Mouse (Mus musculus) liver, embryonic 14.5 days (tissue): ENCODE measurements at regions not wholly inside any gene's neighbourhood (a gene's known extent, or its start where the extent isn't known, plus 50 kb on each side); places are given as distances from the start of the nearest gene placed in this dataset.

Source experiments
- ATAC-seq: fragments of 200-750 bp; cut with Nextera tagmentation; 2 replicates; pipeline ENCODE4 v1.8.0; 2017; ENCODE audit warnings: moderate number of reproducible peaks, mild to moderate bottlenecking, moderate library complexity; ENCODE audit not compliant: insufficient read depth
- DNase-seq, 3 experiments: peaks; one replicate each; pipeline ENCODE4 v3.0.0-alpha.2; 2012 to 2013; ENCODE audit warnings: low read depth in 3 of 3, low spot score in 3 of 3
- H3K27ac ChIP-seq: fragments of 300-500 bp; sonication (generic); 2 replicates; pipeline ENCODE4 v1.5.1; 2014; ENCODE audit warnings: moderate library complexity, mild to moderate bottlenecking, control low read depth, inconsistent platforms
- H3K27me3 ChIP-seq: fragments of 300-500 bp; sonication (generic); 2 replicates; pipeline ENCODE4 v1.6.1; 2014; ENCODE audit warnings: mild to moderate bottlenecking, low read length, moderate library complexity; ENCODE audit not compliant: control insufficient read depth, insufficient read depth
- H3K36me3 ChIP-seq: fragments of 300-500 bp; sonication (generic); replicated peaks from 2 replicates; pipeline ENCODE4 v1.6.1; 2014; ENCODE audit warnings: low read depth; ENCODE audit not compliant: control insufficient read depth, insufficient read depth
- H3K4me1 ChIP-seq, 2 experiments: fragments of 200-500 bp in 1 of 2; fragments of 300-500 bp in 1 of 2; sonication (generic) in 1 of 2; replicated peaks; 2 replicates each; pipeline ENCODE4 v1.6.1; 2012 to 2014; ENCODE audit warnings: antibody characterized with exemption in 1 of 2, inconsistent platforms in 1 of 2, low read length in 1 of 2; ENCODE audit not compliant: control insufficient read depth in 2 of 2, insufficient read depth in 2 of 2
- H3K4me2 ChIP-seq: fragments of 300-500 bp; sonication (generic); 2 replicates; pipeline ENCODE4 v1.6.1; 2014; ENCODE audit warnings: low read depth, mild to moderate bottlenecking, control low read depth, moderate library complexity
- H3K4me3 ChIP-seq, 2 experiments: fragments of 200-500 bp in 1 of 2; fragments of 300-500 bp in 1 of 2; sonication (generic) in 1 of 2; 2 replicates each; pipeline ENCODE4 v1.5.1; 2012 to 2014; ENCODE audit warnings: low read depth in 2 of 2, low read length in 2 of 2, mild to moderate bottlenecking in 2 of 2, control low read depth in 1 of 2, inconsistent platforms in 1 of 2, moderate library complexity in 1 of 2; ENCODE audit not compliant: insufficient read depth in 1 of 2
- H3K9ac ChIP-seq: fragments of 300-500 bp; sonication (generic); replicated peaks from 2 replicates; pipeline ENCODE4 v1.6.1; 2014; ENCODE audit warnings: mild to moderate bottlenecking, control low read depth, moderate library complexity
- H3K9me3 ChIP-seq: fragments of 300-500 bp; sonication (generic); 2 replicates; pipeline ENCODE4 v1.6.1; 2016; ENCODE audit warnings: low read length, mixed read lengths; ENCODE audit not compliant: control insufficient read depth
- CTCF ChIP-seq: IDR thresholded peaks from 2 replicates; pipeline ENCODE4 v1.5.1; 2016; ENCODE audit warnings: antibody characterized with exemption, low read depth, control low read depth
- EP300 ChIP-seq: IDR thresholded peaks from 2 replicates; pipeline ENCODE4 v1.6.1; 2016; ENCODE audit warnings: antibody characterized with exemption, low read depth
- WGBS: fragments of 180-500 bp; shearing (Covaris S2); extraction: QIAGEN DNeasy Blood & Tissue Kit; methylation state at CpG from one replicate; pipeline ENCODE4 v1.1.7; 2014; ENCODE audit not compliant: insufficient replicate concordance; 5-methylcytosine and 5-hydroxymethylcytosine counted together

- 54% methylated on average over 8 of the region's 8 CpGs for WGBS
- no peaks in the 10 kb centered on the region for H3K4me1 ChIP-seq
- H3K4me3 ChIP-seq, result no peak overlapping the region
- no peak for ATAC-seq
- no peak for TF ChIP-seq EP300
- no peak for TF ChIP-seq CTCF
- H3K36me3 ChIP-seq, result no peaks in the 10 kb centered on the region
- H3K9ac ChIP-seq, result no peak overlapping the region
- DNase-seq, result no peak
- H3K27ac ChIP-seq, result no peak overlapping the region
- H3K27me3 ChIP-seq, result no peaks in the 10 kb centered on the region
- H3K9me3 ChIP-seq, result no peaks in the 10 kb centered on the region
- no peak overlapping the region for H3K4me2 ChIP-seq
Measured at GRCm38 (mm10) chr14:62132353-62132816, 160.0 kb upstream of the Rnaseh2b start.

- Histone ChIP-seq H3K9ac (no peak overlapping the region), H3K27ac (no peak overlapping the region), H3K4me2 (no peak overlapping the region), H3K4me1 (no peaks in the 10 kb centered on the region), H3K36me3 (no peaks in the 10 kb centered on the region), H3K4me3 (no peak overlapping the region), H3K27me3 (no peaks in the 10 kb centered on the region), H3K9me3 (no peaks in the 10 kb centered on the region)
- 55% methylated on average over 5 of the region's 5 CpGs for WGBS
- TF ChIP-seq EP300 (no peak), CTCF (no peak)
- ATAC-seq, result no peak
- DNase-seq, result no peak
Measured at GRCm38 (mm10) chr14:62137981-62138380, 154.4 kb upstream of the Rnaseh2b start.

- H3K27me3 ChIP-seq, result no peaks in the 10 kb centered on the region
- no peak overlapping the region for H3K4me3 ChIP-seq
- no peaks in the 10 kb centered on the region for H3K36me3 ChIP-seq
- no peak for TF ChIP-seq CTCF
- no peak for TF ChIP-seq EP300
- WGBS, result 64% methylated on average over 17 of the region's 17 CpGs
- ATAC-seq (no peak), DNase-seq (no peak)
- H3K9me3 ChIP-seq, result no peaks in the 10 kb centered on the region
- no peak overlapping the region for H3K4me2 ChIP-seq
- H3K27ac ChIP-seq, result no peak overlapping the region
- H3K4me1 ChIP-seq, result no peaks in the 10 kb centered on the region
- no peak overlapping the region for H3K9ac ChIP-seq
Measured at GRCm38 (mm10) chr14:62144385-62145030, 147.9 kb upstream of the Rnaseh2b start.

- Histone ChIP-seq H3K9ac (no peak overlapping the region), H3K9me3 (no peaks in the 10 kb centered on the region), H3K4me1 (no peaks in the 10 kb centered on the region), H3K36me3 (no peaks in the 10 kb centered on the region), H3K27me3 (no peaks in the 10 kb centered on the region), H3K27ac (no peak overlapping the region), H3K4me2 (no peak overlapping the region), H3K4me3 (no peak overlapping the region)
- ATAC-seq (no peak), DNase-seq (no peak)
- TF ChIP-seq EP300 (no peak), CTCF (no peak)
- 56% methylated on average over 7 of the region's 7 CpGs for WGBS
Measured at GRCm38 (mm10) chr14:62157038-62157716, 135.2 kb upstream of the Rnaseh2b start.

GRCm38 (mm10) chr14:62159690-62160089 lies 132.7 kb upstream of the Rnaseh2b start:
- Histone ChIP-seq H3K9ac (no peak overlapping the region), H3K4me3 (no peak overlapping the region), H3K36me3 (no peaks in the 10 kb centered on the region), H3K27ac (no peak overlapping the region), H3K9me3 (no peaks in the 10 kb centered on the region), H3K4me1 (no peaks in the 10 kb centered on the region), H3K4me2 (no peak overlapping the region), H3K27me3 (no peaks in the 10 kb centered on the region)
- 48% methylated on average over 2 of the region's 2 CpGs for WGBS
- ATAC-seq (no peak), DNase-seq (no peak)
- TF ChIP-seq EP300 (no peak), CTCF (no peak)
